Mouse (Mus musculus) MEL (cell line): ENCODE measurements around the gene Uhrf2. TPM values are rescaled to one million over a fixed set of nuclear protein-coding genes. Genes with fewer than 3 reads are reported as not detected.

Experiments used
- DNase-seq: peaks from one replicate; pipeline ENCODE4 v3.0.0; 2011; ENCODE audit warnings: low read depth, low spot score
- H3K27ac ChIP-seq: 2 replicates; pipeline ENCODE4 v1.5.1; 2012; ENCODE audit warnings: low read depth, mild to moderate bottlenecking, control low read depth, low read length, moderate library complexity; ENCODE audit not compliant: control insufficient read depth
- H3K27me3 ChIP-seq, 2 experiments: fragments of 150-350 bp in 1 of 2; sonication (generic) in 1 of 2; 2 replicates each; pipeline ENCODE4 v1.6.1; 2012; ENCODE audit warnings: low read length in 2 of 2, mild to moderate bottlenecking in 2 of 2, improper control_type of control experiment in 1 of 2, moderate library complexity in 1 of 2; ENCODE audit not compliant: insufficient read depth in 2 of 2, control insufficient read depth in 1 of 2
- H3K36me3 ChIP-seq, 2 experiments: 2 replicates each; pipeline ENCODE4 v1.6.1; 2012 to 2014; ENCODE audit warnings: low read length in 2 of 2, improper control_type of control experiment in 1 of 2, inconsistent platforms in 1 of 2, mild to moderate bottlenecking in 1 of 2; ENCODE audit not compliant: insufficient read depth in 2 of 2, control insufficient read depth in 1 of 2
- H3K4me1 ChIP-seq, 2 experiments: fragments of 150-350 bp in 1 of 2; sonication (generic) in 1 of 2; 2 replicates each; pipeline ENCODE4 v1.6.1; 2012; ENCODE audit warnings: low read length in 2 of 2, improper control_type of control experiment in 1 of 2, mild to moderate bottlenecking in 1 of 2; ENCODE audit not compliant: insufficient read depth in 2 of 2, control insufficient read depth in 1 of 2
- H3K4me3 ChIP-seq, 2 experiments: fragments of 150-350 bp in 1 of 2; sonication (generic) in 1 of 2; 2 replicates each; pipeline ENCODE4 v1.5.1; 2012; ENCODE audit warnings: low read depth in 2 of 2, low read length in 2 of 2, mild to moderate bottlenecking in 2 of 2, moderate library complexity in 2 of 2, control low read depth in 1 of 2, improper control_type of control experiment in 1 of 2; ENCODE audit not compliant: control insufficient read depth in 1 of 2, insufficient read depth in 1 of 2
- H3K79me2 ChIP-seq: 2 replicates; pipeline ENCODE4 v1.6.1; 2012; ENCODE audit warnings: mild to moderate bottlenecking, low read length, moderate library complexity; ENCODE audit not compliant: control insufficient read depth, poor library complexity, insufficient read depth
- H3K9ac ChIP-seq: 2 replicates; pipeline ENCODE4 v1.6.1; 2012; ENCODE audit warnings: low read depth, mild to moderate bottlenecking, control low read depth, low read length, moderate library complexity; ENCODE audit not compliant: control insufficient read depth, poor library complexity, severe bottlenecking
- H3K9me3 ChIP-seq: fragments of 150-350 bp; sonication (generic); replicated peaks from 2 replicates; pipeline ENCODE4 v1.6.1; 2012; ENCODE audit warnings: mild to moderate bottlenecking, low read length, improper control_type of control experiment, moderate library complexity; ENCODE audit not compliant: insufficient read depth
- CHD2 ChIP-seq: IDR thresholded peaks from 2 replicates; pipeline ENCODE4 v1.6.1; 2011; ENCODE audit warnings: low read length, improper control_type of control experiment
- CTCF ChIP-seq, 3 experiments: IDR thresholded peaks in 2 of 3; conservative IDR thresholded peaks in 1 of 3; 2 replicates each; pipeline ENCODE4 v1.5.1; 2011 to 2012; ENCODE audit warnings: low read length in 3 of 3, low read depth in 2 of 3, mild to moderate bottlenecking in 2 of 3, improper control_type of control experiment in 1 of 3, inconsistent platforms in 1 of 3, mixed read lengths in 1 of 3, moderate library complexity in 1 of 3; ENCODE audit not compliant: control insufficient read depth in 1 of 3, insufficient read depth in 1 of 3, poor library complexity in 1 of 3, severe bottlenecking in 1 of 3
- E2F4 ChIP-seq: IDR thresholded peaks from 2 replicates; pipeline ENCODE4 v1.6.1; 2011; ENCODE audit warnings: low read depth, low read length, improper control_type of control experiment, borderline replicate concordance
- ELF1 ChIP-seq: IDR thresholded peaks from 2 replicates; pipeline ENCODE4 v1.6.1; 2014; ENCODE audit warnings: low read depth, mild to moderate bottlenecking, inconsistent platforms, low read length, improper control_type of control experiment, moderate library complexity
- EP300 ChIP-seq, 2 experiments: IDR thresholded peaks; 2 replicates each; pipeline ENCODE4 v1.6.1; 2011; ENCODE audit warnings: improper control_type of control experiment in 2 of 2, low read length in 2 of 2, low read depth in 1 of 2, mild to moderate bottlenecking in 1 of 2
- ETS1 ChIP-seq: IDR thresholded peaks from 2 replicates; pipeline ENCODE4 v1.6.1; 2012; ENCODE audit warnings: low read depth, mild to moderate bottlenecking, inconsistent platforms, low read length, improper control_type of control experiment, moderate library complexity
- GATA1 ChIP-seq: IDR thresholded peaks from 2 replicates; pipeline ENCODE4 v1.6.1; 2011; ENCODE audit warnings: low read depth, low read length, improper control_type of control experiment
- MAZ ChIP-seq: IDR thresholded peaks from 2 replicates; pipeline ENCODE4 v1.6.1; 2012; ENCODE audit warnings: low read depth, mild to moderate bottlenecking, inconsistent platforms, low read length, improper control_type of control experiment
- MYB ChIP-seq: IDR thresholded peaks from 2 replicates; pipeline ENCODE4 v1.6.1; 2011; ENCODE audit warnings: mild to moderate bottlenecking, low read depth, low read length, improper control_type of control experiment
- NELFE ChIP-seq: IDR thresholded peaks from 2 replicates; pipeline ENCODE4 v1.6.1; 2011; ENCODE audit warnings: low read depth, low read length, improper control_type of control experiment
- SIN3A ChIP-seq: IDR thresholded peaks from 2 replicates; pipeline ENCODE4 v1.6.1; 2012; ENCODE audit warnings: low read length, improper control_type of control experiment, inconsistent platforms
- TAL1 ChIP-seq: IDR thresholded peaks from 2 replicates; pipeline ENCODE4 v1.6.1; 2012; ENCODE audit warnings: mild to moderate bottlenecking, inconsistent platforms, low read length, moderate library complexity, mixed read lengths
- TCF12 ChIP-seq: IDR thresholded peaks from 2 replicates; pipeline ENCODE4 v1.6.1; 2014; ENCODE audit warnings: low read depth, mild to moderate bottlenecking, inconsistent platforms, low read length, improper control_type of control experiment, moderate library complexity
- ZC3H11A ChIP-seq: IDR thresholded peaks from 2 replicates; pipeline ENCODE4 v1.6.1; 2012; ENCODE audit warnings: low read depth, mild to moderate bottlenecking, inconsistent platforms, low read length, improper control_type of control experiment
- ZNF384 ChIP-seq: IDR thresholded peaks from 2 replicates; pipeline ENCODE4 v1.6.1; 2012; ENCODE audit warnings: low read depth, mild to moderate bottlenecking, inconsistent platforms, low read length, improper control_type of control experiment
- polyA plus RNA-seq, 2 experiments: library from polyadenylated mRNA; stranded (reverse) in 1 of 2; unstranded in 1 of 2; fragments of >175 nt in 1 of 2; fragments of >200 nt in 1 of 2; gene quantifications; 2 replicates each; pipeline versions ENCODE4 v1.2.1 to v1.2.4; 2012; ENCODE audit warnings: low replicate concordance in 2 of 2, low read depth in 1 of 2; ENCODE audit not compliant: insufficient read length in 2 of 2, insufficient read depth in 1 of 2, missing spikeins in 1 of 2
- total RNA-seq: library from RNA; depleted of rRNA; stranded (reverse); fragments of 300-350 nt; gene quantifications from 2 replicates; pipeline ENCODE4 v1.2.3, GENCODE M21; 2012

The Uhrf2 gene
- total and polyA plus RNA-seq, 3 experiments: 18.0 to 19.0 TPM; not detected in 1

DNA sequence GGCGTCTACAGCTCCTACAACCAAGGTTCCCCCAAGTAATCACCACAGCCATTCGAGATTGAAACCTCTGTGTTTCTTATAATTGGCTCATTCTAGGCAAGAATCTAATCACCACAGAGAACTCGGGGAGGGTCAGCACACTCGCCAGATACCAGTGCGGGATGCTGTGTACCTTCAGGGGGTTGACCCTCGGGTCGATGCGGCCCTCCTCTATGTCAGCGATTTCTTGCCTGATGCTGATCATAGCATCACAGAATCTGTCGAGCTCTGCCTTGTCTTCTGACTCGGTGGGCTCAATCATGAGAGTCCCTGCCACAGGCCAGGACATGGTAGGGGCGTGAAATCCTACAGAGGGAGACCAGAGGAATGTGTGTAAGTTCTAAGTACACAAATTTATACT, 70.3 kb downstream of the Uhrf2 start:
- Histone ChIP-seq H3K36me3 (no peaks in the 10 kb centered on the region), H3K4me1 (no peaks in the 10 kb centered on the region), H3K4me3 (no peak overlapping the region), H3K27ac (no peak overlapping the region), H3K9me3 (no peaks in the 10 kb centered on the region), H3K79me2 (no peaks in the 10 kb centered on the region), H3K27me3 (no peaks in the 10 kb centered on the region), H3K9ac (no peak overlapping the region)
- DNase-seq: no peak
- TF ChIP-seq NELFE (no peak), ETS1 (no peak), MYB (no peak), CHD2 (no peak)

DNA sequence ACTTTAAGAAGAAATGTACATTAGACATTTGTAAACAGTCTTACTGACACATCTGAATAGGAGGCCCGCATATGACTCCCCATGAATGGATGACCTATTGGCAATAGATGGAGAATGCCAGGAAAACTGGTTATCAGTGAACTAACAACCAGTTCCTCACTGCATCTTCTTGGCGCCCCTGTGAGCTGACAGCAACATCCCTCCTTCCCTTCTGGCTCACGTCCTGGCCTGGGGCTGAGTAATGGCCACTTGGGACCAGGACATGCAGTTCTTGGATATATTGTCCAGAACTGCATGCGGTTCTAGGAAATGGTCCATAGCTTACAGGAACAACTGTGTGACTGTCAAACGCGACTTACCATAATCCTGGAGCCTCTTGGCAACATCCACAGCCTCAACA, 72.3 kb downstream of the Uhrf2 start:
- DNase-seq: no peak
- no peak overlapping the region for H3K9ac ChIP-seq
- H3K27me3 ChIP-seq: no peaks in the 10 kb centered on the region
- no peaks in the 10 kb centered on the region for H3K36me3 ChIP-seq
- no peak for TF ChIP-seq MAZ
- TF ChIP-seq, all 39 proteins: peak for 0
- H3K4me3 ChIP-seq: no peak overlapping the region
- no peaks in the 10 kb centered on the region for H3K9me3 ChIP-seq
- H3K79me2 ChIP-seq: no peaks in the 10 kb centered on the region
- no peaks in the 10 kb centered on the region for H3K4me1 ChIP-seq
- no peak overlapping the region for H3K27ac ChIP-seq

DNA sequence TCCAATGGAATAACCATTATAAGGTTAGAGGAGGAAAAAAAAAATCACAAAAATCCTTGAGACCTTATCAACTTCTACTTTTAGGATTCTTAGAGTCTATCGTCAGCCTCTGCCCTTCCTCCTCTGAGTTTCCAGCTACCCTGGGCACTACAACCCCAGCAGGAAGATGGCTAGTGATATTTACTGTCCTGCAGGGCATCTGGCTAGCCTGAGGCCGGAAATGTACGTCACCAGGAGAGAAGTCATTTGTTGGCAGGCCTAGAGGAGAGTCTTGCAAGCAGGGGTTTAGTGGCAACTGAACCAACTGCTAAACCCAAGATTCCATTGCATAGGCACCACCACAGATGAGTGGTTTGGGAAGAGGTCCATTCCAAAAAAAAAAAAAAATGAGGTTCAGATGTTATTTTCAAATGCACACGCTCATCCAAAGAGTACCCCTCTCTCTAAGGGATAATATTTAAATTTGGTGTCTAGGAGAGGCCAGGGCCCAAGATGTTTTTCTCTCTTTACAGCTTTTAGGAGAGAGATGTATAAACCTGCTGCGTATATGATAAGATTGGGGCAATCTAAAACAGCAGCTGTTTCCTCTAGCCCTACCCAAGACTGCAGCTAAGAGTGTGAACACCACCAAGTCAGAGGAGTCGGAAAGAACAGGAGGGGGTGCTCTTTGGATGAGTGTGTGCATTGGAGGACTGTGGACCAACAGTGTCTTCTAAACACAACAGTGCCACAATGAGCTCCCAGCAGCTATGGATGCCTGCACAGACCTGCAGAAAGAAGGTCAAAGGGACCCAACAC, 74.9 kb downstream of the Uhrf2 start:
- no peaks in the 10 kb centered on the region for H3K36me3 ChIP-seq
- TF ChIP-seq CTCF (IDR thresholded peaks at IDR 0.05 in 2 of 3, conservative IDR thresholded peaks at IDR 0.05 in 1 of 3; ENCODE audit: control insufficient read depth in 1 of 3, insufficient read depth in 1 of 3, low read depth in 2 of 3, low read length in 3 of 3, poor library complexity in 1 of 3, severe bottlenecking in 1 of 3) (no peak), GATA1 (0 out of 2 replicates have a peak, but pooled peaks have one; percentile 13), ETS1 (0 out of 2 replicates have a peak, but pooled peaks have one; percentile 5), ZNF384 (no peak), ZC3H11A (no peak), TCF12 (peak; percentile 64; the same call in 1 of the 2 replicates), ELF1 (no peak), E2F4 (no peak), SIN3A (no peak), EP300 (IDR thresholded peaks at IDR 0.05; ENCODE audit: low read depth in 1 of 2, low read length in 2 of 2) (peak in 1 of 2 experiments; percentile 28; a peak in 1 of 4 replicates), TAL1 (peak; percentile 29; the same call in 1 of the 2 replicates)
- no peaks in the 10 kb centered on the region for H3K9me3 ChIP-seq
- H3K27me3 ChIP-seq: no peaks in the 10 kb centered on the region
- H3K4me3 ChIP-seq: no peak overlapping the region
- H3K79me2 ChIP-seq: no peaks in the 10 kb centered on the region
- H3K27ac ChIP-seq: no peak overlapping the region
- H3K4me1 ChIP-seq: no peaks in the 10 kb centered on the region
- no peak overlapping the region for H3K9ac ChIP-seq
- peak; percentile 22 for DNase-seq
